Mouse (Mus musculus): Measurements from ENCODE around the gene Smco2. TPM values are rescaled to one million over a fixed set of nuclear protein-coding genes. Genes with fewer than 3 reads are reported as not detected.

Gene Smco2
- total and polyA plus RNA-seq, 3 experiments = not detected

- Histone ChIP-seq H3K4me1 (ENCODE audit: control insufficient read depth in 1 of 2, insufficient read depth in 2 of 2, low read length in 2 of 2) (peaks cover 7% of the 10 kb centered on the region in 2 experiments), H3K9me3 (replicated peaks; ENCODE audit: insufficient read depth, low read length) (no peaks in the 10 kb centered on the region), H3K27me3 (ENCODE audit: control insufficient read depth in 1 of 2, insufficient read depth in 2 of 2, low read length in 2 of 2) (no peaks in the 10 kb centered on the region), H3K27ac (ENCODE audit: control insufficient read depth, low read depth, low read length) (no peak overlapping the region), H3K36me3 (ENCODE audit: control insufficient read depth in 1 of 2, insufficient read depth in 2 of 2, low read length in 2 of 2) (peaks cover 0 to 11% of the 10 kb centered on the region in 2 experiments; a peak in 2 of 4 replicates), H3K9ac (ENCODE audit: control insufficient read depth, low read depth, low read length, poor library complexity, severe bottlenecking) (no peak overlapping the region), H3K79me2 (ENCODE audit: control insufficient read depth, insufficient read depth, low read length, poor library complexity) (no peaks in the 10 kb centered on the region), H3K4me3 (ENCODE audit: control insufficient read depth in 1 of 2, insufficient read depth in 1 of 2, low read depth in 2 of 2, low read length in 2 of 2) (no peak overlapping the region)
- no peak for DNase-seq (ENCODE audit: low read depth, low spot score)
- TF ChIP-seq UBTF (IDR thresholded peaks at IDR 0.05; ENCODE audit: borderline replicate concordance, insufficient read depth, low read depth, low read length) (no peak), HCFC1 (IDR thresholded peaks at IDR 0.05; ENCODE audit: low read depth, low read length) (no peak), NRF1 (IDR thresholded peaks at IDR 0.05; ENCODE audit: insufficient read depth, low read depth, low read length, poor library complexity, severe bottlenecking) (no peak), ZKSCAN1 (IDR thresholded peaks at IDR 0.05; ENCODE audit: low read depth, low read length) (no peak), KAT2A (conservative IDR thresholded peaks at IDR 0.05; ENCODE audit: low read depth, low read length) (no peak), ETS1 (IDR thresholded peaks at IDR 0.05; ENCODE audit: low read depth, low read length) (no peak), POLR2AphosphoS5 (IDR thresholded peaks at IDR 0.05; ENCODE audit: borderline replicate concordance, low read depth, low read length) (no peak), MAX (IDR thresholded peaks at IDR 0.05; ENCODE audit: low read length) (no peak), ZC3H11A (IDR thresholded peaks at IDR 0.05; ENCODE audit: low read depth, low read length) (no peak), USF2 (IDR thresholded peaks at IDR 0.05; ENCODE audit: borderline replicate concordance in 1 of 2, insufficient read depth in 1 of 2, low read depth in 1 of 2, low read length in 2 of 2) (no peak)
These were observed 54.8 kb downstream of the Smco2 start for GRCm38 (mm10) chr6:146904707-146905106.

- no peak overlapping the region for H3K9ac ChIP-seq (ENCODE audit: control insufficient read depth, low read depth, low read length, poor library complexity, severe bottlenecking)
- peaks cover 7% of the 10 kb centered on the region in 2 experiments for H3K4me1 ChIP-seq (ENCODE audit: control insufficient read depth in 1 of 2, insufficient read depth in 2 of 2, low read length in 2 of 2)
- H3K79me2 ChIP-seq (ENCODE audit: control insufficient read depth, insufficient read depth, low read length, poor library complexity) = no peaks in the 10 kb centered on the region
- H3K27ac ChIP-seq (ENCODE audit: control insufficient read depth, low read depth, low read length) = no peak overlapping the region
- peaks cover 0 to 11% of the 10 kb centered on the region in 2 experiments; a peak in 2 of 4 replicates for H3K36me3 ChIP-seq (ENCODE audit: control insufficient read depth in 1 of 2, insufficient read depth in 2 of 2, low read length in 2 of 2)
- no peak for TF ChIP-seq HCFC1 (IDR thresholded peaks at IDR 0.05; ENCODE audit: low read depth, low read length)
- TF ChIP-seq JUND (IDR thresholded peaks at IDR 0.05; ENCODE audit: low read depth, low read length) = no peak
- no peak for TF ChIP-seq E2F4 (IDR thresholded peaks at IDR 0.05; ENCODE audit: borderline replicate concordance, low read depth, low read length)
- no peak for TF ChIP-seq MXI1 (IDR thresholded peaks at IDR 0.05; ENCODE audit: low read depth, low read length)
- TF ChIP-seq USF2 (IDR thresholded peaks at IDR 0.05; ENCODE audit: borderline replicate concordance in 1 of 2, insufficient read depth in 1 of 2, low read depth in 1 of 2, low read length in 2 of 2) = no peak
- TF ChIP-seq BHLHE40 (IDR thresholded peaks at IDR 0.05; ENCODE audit: borderline replicate concordance, low read depth, low read length) = no peak
- no peak for TF ChIP-seq ETS1 (IDR thresholded peaks at IDR 0.05; ENCODE audit: low read depth, low read length)
- TF ChIP-seq MYB (IDR thresholded peaks at IDR 0.05; ENCODE audit: low read depth, low read length) = no peak
- TF ChIP-seq ZC3H11A (IDR thresholded peaks at IDR 0.05; ENCODE audit: low read depth, low read length) = no peak
- TF ChIP-seq ZKSCAN1 (IDR thresholded peaks at IDR 0.05; ENCODE audit: low read depth, low read length) = no peak
- no peak for TF ChIP-seq MYC (IDR thresholded peaks at IDR 0.05; ENCODE audit: low read depth, low read length)
- no peak for TF ChIP-seq UBTF (IDR thresholded peaks at IDR 0.05; ENCODE audit: borderline replicate concordance, insufficient read depth, low read depth, low read length)
- no peak for TF ChIP-seq ELF1 (IDR thresholded peaks at IDR 0.05; ENCODE audit: low read depth, low read length)
- no peak for TF ChIP-seq POLR2A (IDR thresholded peaks at IDR 0.05; ENCODE audit: control insufficient read depth in 1 of 2, insufficient read depth in 1 of 2, low read depth in 1 of 2, low read length in 2 of 2, poor library complexity in 1 of 2)
- no peak for TF ChIP-seq ZNF384 (IDR thresholded peaks at IDR 0.05; ENCODE audit: low read depth, low read length)
- no peak for TF ChIP-seq SMC3 (IDR thresholded peaks at IDR 0.05; ENCODE audit: low read depth, low read length)
- no peak for TF ChIP-seq TBP (IDR thresholded peaks at IDR 0.05; ENCODE audit: low read depth, low read length)
- no peak for TF ChIP-seq USF1 (IDR thresholded peaks at IDR 0.05; ENCODE audit: low read depth, low read length)
- H3K4me3 ChIP-seq (ENCODE audit: control insufficient read depth in 1 of 2, insufficient read depth in 1 of 2, low read depth in 2 of 2, low read length in 2 of 2) = no peak overlapping the region
- H3K9me3 ChIP-seq (replicated peaks; ENCODE audit: insufficient read depth, low read length) = no peaks in the 10 kb centered on the region
- no peak for DNase-seq (ENCODE audit: low read depth, low spot score)
- H3K27me3 ChIP-seq (ENCODE audit: control insufficient read depth in 1 of 2, insufficient read depth in 2 of 2, low read length in 2 of 2) = no peaks in the 10 kb centered on the region
These were observed 56.3 kb downstream of the Smco2 start for GRCm38 (mm10) chr6:146906000-146906786.
